Mouse (Mus musculus) erythroblast, embryonic 14.5 days (primary cell): ENCODE data around the gene Foxj2. TPM values are rescaled to one million over a fixed set of nuclear protein-coding genes. Genes with fewer than 3 reads are reported as not detected.

Source experiments
- H3K27me3 ChIP-seq: 2 replicates; pipeline ENCODE4 v1.6.1; 2012; ENCODE audit warnings: inconsistent platforms; ENCODE audit not compliant: control insufficient read depth
- H3K36me3 ChIP-seq: 2 replicates; pipeline ENCODE4 v1.6.1; 2012; ENCODE audit warnings: mild to moderate bottlenecking, inconsistent platforms; ENCODE audit not compliant: control insufficient read depth
- H3K4me1 ChIP-seq: 2 replicates; pipeline ENCODE4 v1.6.1; 2012; ENCODE audit warnings: inconsistent platforms; ENCODE audit not compliant: control insufficient read depth
- H3K4me3 ChIP-seq: replicated peaks from 2 replicates; pipeline ENCODE3; 2012; ENCODE audit warnings: moderate library complexity, mild to moderate bottlenecking, inconsistent platforms
- H3K9me3 ChIP-seq: 2 replicates; pipeline ENCODE4 v1.6.1; 2012; ENCODE audit warnings: low read length, inconsistent platforms, mixed read lengths; ENCODE audit not compliant: control insufficient read depth
- GATA1 ChIP-seq: IDR thresholded peaks from 2 replicates; pipeline ENCODE4 v1.6.1; 2012; ENCODE audit warnings: low read length, inconsistent platforms, mixed read lengths
- TAL1 ChIP-seq: IDR thresholded peaks from 3 replicates; pipeline ENCODE4 v1.6.1; 2012; ENCODE audit warnings: low read length, inconsistent platforms, mixed read lengths
- polyA plus RNA-seq: library from polyadenylated mRNA; stranded (reverse); fragments of >175 nt; gene quantifications from 2 replicates; pipeline ENCODE4 v1.2.3, GENCODE M21; 2012

The Foxj2 gene
- polyA plus RNA-seq, 1 experiment: 0.83 TPM

- Histone ChIP-seq H3K4me3 (peak overlapping the region; percentile 69), H3K9me3 (no peaks in the 10 kb centered on the region; the same call in 1 of the 2 replicates), H3K4me1 (peaks cover 35% of the 10 kb centered on the region), H3K36me3 (peaks cover 2% of the 10 kb centered on the region; the same call in 1 of the 2 replicates), H3K27me3 (no peaks in the 10 kb centered on the region)
- no peak for TF ChIP-seq TAL1
- no peak for TF ChIP-seq GATA1
Observed at GRCm38 (mm10) chr6:122811280-122811652, 8.4 kb upstream of the Foxj2 start.

- H3K4me1 ChIP-seq: peaks cover 36% of the 10 kb centered on the region
- H3K4me3 ChIP-seq: peak overlapping the region; percentile 69
- no peaks in the 10 kb centered on the region for H3K27me3 ChIP-seq
- peaks cover 4% of the 10 kb centered on the region; the same call in 1 of the 2 replicates for H3K36me3 ChIP-seq
- H3K9me3 ChIP-seq: no peaks in the 10 kb centered on the region; the same call in 1 of the 2 replicates
- TF ChIP-seq GATA1: no peak
- no peak for TF ChIP-seq TAL1
Observed at GRCm38 (mm10) chr6:122811771-122812600, 7.7 kb upstream of the Foxj2 start.

GRCm38 (mm10) chr6:122812716-122813115 is 7.0 kb upstream of the Foxj2 start:
- Histone ChIP-seq H3K36me3 (peaks cover 4% of the 10 kb centered on the region; the same call in 1 of the 2 replicates), H3K4me3 (peak overlapping the region; percentile 5), H3K27me3 (no peaks in the 10 kb centered on the region), H3K9me3 (no peaks in the 10 kb centered on the region; the same call in 1 of the 2 replicates), H3K4me1 (peaks cover 41% of the 10 kb centered on the region)
- no peak for TF ChIP-seq GATA1
- TF ChIP-seq TAL1: no peak

GRCm38 (mm10) chr6:122813640-122814039 is 6.1 kb upstream of the Foxj2 start:
- Histone ChIP-seq H3K36me3 (peaks cover 4% of the 10 kb centered on the region; the same call in 1 of the 2 replicates), H3K9me3 (no peaks in the 10 kb centered on the region; the same call in 1 of the 2 replicates), H3K27me3 (no peaks in the 10 kb centered on the region), H3K4me3 (no peak overlapping the region), H3K4me1 (peaks cover 49% of the 10 kb centered on the region)
- TF ChIP-seq GATA1: no peak
- no peak for TF ChIP-seq TAL1

- Histone ChIP-seq H3K4me3 (peak overlapping the region; percentile 71), H3K9me3 (no peaks in the 10 kb centered on the region; the same call in 1 of the 2 replicates), H3K27me3 (peaks cover 29% of the 10 kb centered on the region), H3K4me1 (peaks cover 69% of the 10 kb centered on the region), H3K36me3 (peaks cover 4% of the 10 kb centered on the region; the same call in 1 of the 2 replicates)
- TF ChIP-seq TAL1 (no peak), GATA1 (no peak)
Observed at GRCm38 (mm10) chr6:122820071-122820798, 521 bp downstream of the Foxj2 start.

GRCm38 (mm10) chr6:122820799-122821650 is 1.3 kb downstream of the Foxj2 start:
- Histone ChIP-seq H3K27me3 (peaks cover 29% of the 10 kb centered on the region), H3K36me3 (peaks cover 2% of the 10 kb centered on the region; the same call in 1 of the 2 replicates), H3K4me1 (peaks cover 77% of the 10 kb centered on the region), H3K9me3 (no peaks in the 10 kb centered on the region; the same call in 1 of the 2 replicates), H3K4me3 (peak overlapping the region; percentile 71)
- TF ChIP-seq GATA1 (no peak), TAL1 (no peak)

- H3K36me3 ChIP-seq: no peaks in the 10 kb centered on the region; the same call in 1 of the 2 replicates
- peaks cover 29% of the 10 kb centered on the region for H3K27me3 ChIP-seq
- peaks cover 85% of the 10 kb centered on the region for H3K4me1 ChIP-seq
- TF ChIP-seq TAL1 (no peak), GATA1 (no peak)
- H3K4me3 ChIP-seq: no peak overlapping the region
- H3K9me3 ChIP-seq: no peaks in the 10 kb centered on the region
Observed at GRCm38 (mm10) chr6:122821822-122822221, 2.1 kb downstream of the Foxj2 start.

- TF ChIP-seq GATA1 (no peak), TAL1 (no peak)
- H3K9me3 ChIP-seq: no peaks in the 10 kb centered on the region
- peaks cover 3% of the 10 kb centered on the region for H3K36me3 ChIP-seq
- H3K4me1 ChIP-seq: peaks cover 79% of the 10 kb centered on the region
- H3K27me3 ChIP-seq: peaks cover 29% of the 10 kb centered on the region
- no peak overlapping the region for H3K4me3 ChIP-seq
Observed at GRCm38 (mm10) chr6:122824086-122824485, 4.4 kb downstream of the Foxj2 start.
